Mouse (Mus musculus) myocyte (in vitro differentiated cells): ENCODE data around the gene Cpa4.

Experiments used
- CEBPB ChIP-seq: IDR thresholded peaks from 2 replicates; pipeline ENCODE4 v1.6.1; 2011; ENCODE audit warnings: mild to moderate bottlenecking, moderate library complexity; ENCODE audit not compliant: poor library complexity, insufficient read depth, severe bottlenecking
- E2F4 ChIP-seq: IDR thresholded peaks from one replicate; pipeline ENCODE4 v1.6.1; 2011; ENCODE audit warnings: mild to moderate bottlenecking, control low read depth, moderate library complexity; ENCODE audit not compliant: insufficient read depth
- MYOD1 ChIP-seq, 3 experiments: IDR thresholded peaks; one replicate each; pipeline ENCODE4 v1.6.1; 2011; ENCODE audit warnings: control low read depth in 2 of 3, low read depth in 2 of 3, mild to moderate bottlenecking in 2 of 3, moderate library complexity in 1 of 3; ENCODE audit not compliant: insufficient read length in 2 of 3, control insufficient read depth in 1 of 3
- MYOG ChIP-seq, 3 experiments: IDR thresholded peaks; one replicate each; pipeline ENCODE4 v1.6.1; 2011; ENCODE audit warnings: control low read depth in 2 of 3, low read depth in 2 of 3, mild to moderate bottlenecking in 2 of 3; ENCODE audit not compliant: insufficient read length in 2 of 3, control insufficient read depth in 1 of 3, insufficient read depth in 1 of 3
- POLR2A ChIP-seq: IDR thresholded peaks from one replicate; pipeline ENCODE4 v1.6.1; 2011; ENCODE audit warnings: low read depth, mild to moderate bottlenecking, control low read depth, moderate library complexity; ENCODE audit not compliant: insufficient read length
- POLR2AphosphoS2 ChIP-seq: IDR thresholded peaks from one replicate; pipeline ENCODE4 v1.6.1; 2011; ENCODE audit warnings: low read depth, control low read depth; ENCODE audit not compliant: insufficient read length
- USF1 ChIP-seq: IDR thresholded peaks from one replicate; pipeline ENCODE4 v1.6.1; 2011; ENCODE audit warnings: low read depth, mild to moderate bottlenecking, control low read depth, moderate library complexity

- TF ChIP-seq POLR2A (no peak), USF1 (no peak), MYOG (IDR thresholded peaks at IDR 0.05; ENCODE audit: control insufficient read depth in 1 of 3, insufficient read depth in 1 of 3, insufficient read length in 2 of 3, low read depth in 2 of 3) (no peak), E2F4 (no peak), POLR2AphosphoS2 (no peak), CEBPB (no peak), MYOD1 (IDR thresholded peaks at IDR 0.05; ENCODE audit: control insufficient read depth in 1 of 3, insufficient read length in 2 of 3, low read depth in 2 of 3) (no peak)
Observed at GRCm38 (mm10) chr6:30541009-30541799, 27.0 kb upstream of the Cpa4 start, which contains the start of gene Cpa2.
